Mouse (Mus musculus) heart, embryonic 12.5 days (tissue): ENCODE data around the gene Hspd1. TPM values are rescaled to one million over a fixed set of nuclear protein-coding genes. Genes with fewer than 3 reads are reported as not detected.

Experiments used
- ATAC-seq: fragments of 200-750 bp; cut with Nextera tagmentation; 2 replicates; pipeline ENCODE4 v1.8.0; 2017; ENCODE audit warnings: moderate TSS enrichment, moderate library complexity; ENCODE audit not compliant: insufficient number of reproducible peaks, low FRiP score
- H3K27ac ChIP-seq: fragments of 300-500 bp; sonication (generic); 2 replicates; pipeline ENCODE4 v1.5.1; 2016; ENCODE audit warnings: mild to moderate bottlenecking, moderate library complexity; ENCODE audit not compliant: poor library complexity, severe bottlenecking
- H3K27me3 ChIP-seq: fragments of 300-500 bp; sonication (generic); replicated peaks from 2 replicates; pipeline ENCODE4 v1.6.1; 2016; ENCODE audit warnings: mild to moderate bottlenecking, moderate library complexity
- H3K36me3 ChIP-seq: fragments of 300-500 bp; sonication (generic); 2 replicates; pipeline ENCODE4 v1.6.1; 2016; ENCODE audit warnings: mild to moderate bottlenecking, moderate library complexity
- H3K4me1 ChIP-seq: fragments of 300-500 bp; sonication (generic); replicated peaks from 2 replicates; pipeline ENCODE4 v1.6.1; 2016; ENCODE audit warnings: mild to moderate bottlenecking
- H3K4me2 ChIP-seq: fragments of 300-500 bp; sonication (generic); 2 replicates; pipeline ENCODE4 v1.6.1; 2016; ENCODE audit warnings: mild to moderate bottlenecking, moderate library complexity
- H3K4me3 ChIP-seq: fragments of 300-500 bp; sonication (generic); 2 replicates; pipeline ENCODE4 v1.5.1; 2016; ENCODE audit warnings: mild to moderate bottlenecking
- H3K9ac ChIP-seq: fragments of 300-500 bp; sonication (generic); 2 replicates; pipeline ENCODE4 v1.6.1; 2016; ENCODE audit warnings: mild to moderate bottlenecking, moderate library complexity
- H3K9me3 ChIP-seq: fragments of 300-500 bp; sonication (generic); replicated peaks from 2 replicates; pipeline ENCODE4 v1.6.1; 2016; ENCODE audit warnings: mild to moderate bottlenecking, moderate library complexity
- WGBS: fragments of 180-500 bp; shearing (Covaris S2); methylation state at CpG from one replicate; pipeline ENCODE4 v1.1.7; 2016; 5-methylcytosine and 5-hydroxymethylcytosine counted together
- polyA plus RNA-seq: library from polyadenylated mRNA; unstranded; fragments of >200 nt; fragmentation: Nextera tagmentation; extraction: Ambion mirVana; gene quantifications from 2 replicates; pipeline ENCODE4 v1.2.1, GENCODE M21; 2016

The Hspd1 gene
- polyA plus RNA-seq, 1 experiment from 2014 or later, result 562 TPM

GRCm38 (mm10) chr1:55031026-55031779, 56.8 kb downstream of the Hspd1 start:
- no peak for ATAC-seq
- H3K4me3 ChIP-seq, result no peak overlapping the region
- no peaks in the 10 kb centered on the region for H3K27me3 ChIP-seq
- no peaks in the 10 kb centered on the region for H3K4me1 ChIP-seq
- H3K36me3 ChIP-seq, result no peaks in the 10 kb centered on the region
- H3K27ac ChIP-seq, result no peak overlapping the region
- no peak overlapping the region for H3K9ac ChIP-seq
- no peak overlapping the region for H3K4me2 ChIP-seq
- H3K9me3 ChIP-seq, result no peaks in the 10 kb centered on the region

- no peaks in the 10 kb centered on the region for H3K27me3 ChIP-seq
- no peak for ATAC-seq
- no peak overlapping the region for H3K4me3 ChIP-seq
- no peak overlapping the region for H3K9ac ChIP-seq
- H3K4me1 ChIP-seq, result peaks cover 8% of the 10 kb centered on the region
- no peaks in the 10 kb centered on the region for H3K36me3 ChIP-seq
- H3K27ac ChIP-seq, result no peak overlapping the region
- no peak overlapping the region for H3K4me2 ChIP-seq
- H3K9me3 ChIP-seq, result no peaks in the 10 kb centered on the region
- 68% methylated on average over 4 of the region's 4 CpGs for WGBS
These were observed 58.6 kb downstream of the Hspd1 start for GRCm38 (mm10) chr1:55029446-55029845.

GRCm38 (mm10) chr1:55028512-55029249, 59.4 kb downstream of the Hspd1 start:
- Histone ChIP-seq H3K27ac (peak overlapping the region; percentile 66), H3K4me2 (peak overlapping the region; percentile 34)

GRCm38 (mm10) chr1:55027966-55028365, 60.1 kb downstream of the Hspd1 start:
- WGBS, result 98% methylated on average over 1 of the region's 1 CpGs
- peak overlapping the region; percentile 70 for H3K4me2 ChIP-seq
- ATAC-seq, result no peak
- H3K27me3 ChIP-seq, result no peaks in the 10 kb centered on the region
- peak overlapping the region; percentile 96 for H3K4me3 ChIP-seq
- peaks cover 11% of the 10 kb centered on the region for H3K4me1 ChIP-seq
- H3K36me3 ChIP-seq, result 0 out of 2 replicates have a peak, but pooled peaks cover 1% of the 10 kb centered on the region
- peak overlapping the region; percentile 99; the same call in 1 of the 2 replicates for H3K9ac ChIP-seq
- H3K9me3 ChIP-seq, result no peaks in the 10 kb centered on the region
- H3K27ac ChIP-seq, result no peak overlapping the region

More at GRCm38 (mm10) chr1:55028512-55029249, 59.4 kb downstream of the Hspd1 start:
- ATAC-seq, result no peak
- Histone ChIP-seq H3K27me3 (no peaks in the 10 kb centered on the region), H3K36me3 (no peaks in the 10 kb centered on the region), H3K4me3 (no peak overlapping the region), H3K9me3 (no peaks in the 10 kb centered on the region), H3K4me1 (peaks cover 11% of the 10 kb centered on the region), H3K9ac (no peak overlapping the region)
- 64% methylated on average over 11 of the region's 11 CpGs for WGBS

Other genes starting within 250 kb of the Hspd1 start
- 11.0 and 11.7 TPM in 2 replicates for gene Ankrd44, start 161.9 kb downstream of the Hspd1 start, polyA plus RNA-seq
- gene Sf3b1, start 60.8 kb downstream of the Hspd1 start, polyA plus RNA-seq, result 208 and 217 TPM in 2 replicates
- gene Coq10b, start 35.5 kb downstream of the Hspd1 start, polyA plus RNA-seq, result 23.1 and 25.3 TPM in 2 replicates
- gene Hspe1, start 111 bp downstream of the Hspd1 start, polyA plus RNA-seq, result 427 and 428 TPM in 2 replicates
- gene Mob4, start 43.0 kb upstream of the Hspd1 start, polyA plus RNA-seq, result 104 and 110 TPM in 2 replicates
- gene Rftn2, start 138.5 kb upstream of the Hspd1 start, polyA plus RNA-seq, result 6.5 and 6.8 TPM in 2 replicates
- gene Mars2, start 148.9 kb upstream of the Hspd1 start, polyA plus RNA-seq, result 4.0 and 4.1 TPM in 2 replicates